Mouse (Mus musculus): ENCODE measurements around the gene Olfr1277.

Olfr1277 gene

GRCm38 (mm10) chr2:111274006-111274405 is at the start of gene Olfr1277:
Gene Olfr1277 (minus strand): TSS chr2:111274106.
- no peak for DNase-seq (ENCODE audit: low spot score in 2 of 2)

GRCm38 (mm10) chr2:111313717-111314116 is 39.8 kb upstream of the Olfr1277 start, which contains the start of gene Olfr1280:
Gene Olfr1280 (plus strand): TSS chr2:111314017.
- DNase-seq (ENCODE audit: low spot score in 2 of 2), result no peak

- no peak for DNase-seq (ENCODE audit: low spot score in 2 of 2)
Observed at GRCm38 (mm10) chr2:111300374-111300773, 26.5 kb upstream of the Olfr1277 start, which contains the start of gene Olfr1279. Gene Olfr1279 (plus strand): TSS chr2:111300635.

GRCm38 (mm10) chr2:111298541-111298940 is 24.6 kb upstream of the Olfr1277 start:
- DNase-seq (ENCODE audit: low spot score in 2 of 2), result no peak

GRCm38 (mm10) chr2:111289836-111290235 is 15.9 kb upstream of the Olfr1277 start, which contains the start of gene Olfr1278:
Gene Olfr1278 (plus strand): TSS chr2:111290136.
- no peak for DNase-seq (ENCODE audit: low spot score in 2 of 2)

DNA sequence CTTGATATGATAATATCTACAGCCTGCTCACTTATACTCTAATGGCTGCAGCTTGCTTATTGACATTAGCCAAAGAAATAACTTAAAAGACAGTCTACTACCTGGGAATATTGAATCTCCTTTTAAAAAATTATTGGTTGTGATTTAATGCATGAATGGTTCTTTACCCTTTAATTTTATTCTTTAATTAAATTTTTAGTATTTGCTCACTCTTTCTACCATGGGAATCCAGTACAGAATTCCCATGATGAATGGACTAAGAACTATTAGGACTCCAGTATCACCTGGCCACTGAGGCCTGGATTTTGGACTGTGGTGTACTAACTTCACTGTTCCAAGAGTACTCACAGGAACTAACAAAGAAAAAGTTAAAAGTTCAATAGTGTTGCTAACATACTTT is 19.7 kb downstream of the Olfr1277 start, which contains the start of gene Olfr1276:
Gene Olfr1276, plus strand, starts transcription at position 301 of the 400 bp plus-strand sequence.
- DNase-seq (ENCODE audit: low spot score in 2 of 2), result no peak

DNA sequence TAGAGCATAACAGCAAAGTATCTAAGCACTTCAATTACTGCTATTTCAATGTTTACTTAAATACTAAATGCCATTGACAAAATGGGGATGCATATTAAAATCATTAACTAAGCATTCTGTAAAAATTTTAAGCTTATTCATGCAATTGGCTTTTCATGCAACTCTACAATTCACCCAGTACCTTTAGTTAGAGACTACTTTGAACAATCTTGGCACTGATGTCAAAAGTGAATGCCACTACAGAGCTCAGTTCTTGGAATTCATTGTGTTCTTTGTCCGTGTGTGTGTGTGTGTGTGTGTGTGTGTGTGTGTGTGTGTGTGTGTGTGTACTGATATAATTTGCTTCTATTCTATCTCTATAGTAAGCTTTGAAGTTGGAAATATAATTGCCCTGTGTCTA is 38.7 kb downstream of the Olfr1277 start, which contains the start of gene Olfr1275:
Gene Olfr1275, minus strand, starts transcription at position 101 of the 400 bp plus-strand sequence.
- no peak for DNase-seq (ENCODE audit: low spot score in 2 of 2)

GRCm38 (mm10) chr2:111229502-111229901 is 44.4 kb downstream of the Olfr1277 start, which contains the start of gene 4930430A15Rik:
Gene 4930430A15Rik (minus strand): TSS chr2:111229602.
- no peak for DNase-seq (ENCODE audit: low spot score in 2 of 2)
